Mouse (Mus musculus): ENCODE measurements at regions not wholly inside any gene's neighbourhood (a gene's known extent, or its start where the extent isn't known, plus 50 kb on each side); places are given as distances from the start of the nearest gene placed in this dataset.
"Not testable (repeated sequence)": the region's sequence is repeated elsewhere in the genome, so short reads cannot be mapped to it uniquely, and the experiment has no call there.

GRCm38 (mm10) chr3:80079801-80080418, 195.6 kb downstream of the Fam198b start:
- peak; percentile 36 for DNase-seq (ENCODE audit: low spot score)

DNA sequence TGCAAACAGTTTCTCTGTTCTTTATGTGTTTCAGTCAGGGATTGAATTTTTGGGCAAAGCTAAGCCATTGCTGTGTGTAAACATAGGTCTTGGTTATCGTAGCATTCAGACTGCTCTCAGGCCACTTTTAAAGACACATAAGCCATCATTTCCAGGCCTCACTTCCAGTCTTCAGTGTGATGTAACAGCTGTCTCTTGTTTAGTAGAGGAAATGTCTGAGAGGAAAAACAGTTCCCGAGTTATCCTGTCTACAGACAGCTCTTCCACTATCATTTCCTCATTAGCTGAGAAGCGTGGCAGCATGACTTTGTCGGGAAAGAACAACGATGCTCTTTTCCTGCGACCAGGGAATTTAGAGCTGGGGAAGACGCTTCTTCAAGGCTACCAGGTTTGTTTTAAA, 196.9 kb downstream of the Fam198b start:
- no peak for DNase-seq (ENCODE audit: low spot score)

DNA sequence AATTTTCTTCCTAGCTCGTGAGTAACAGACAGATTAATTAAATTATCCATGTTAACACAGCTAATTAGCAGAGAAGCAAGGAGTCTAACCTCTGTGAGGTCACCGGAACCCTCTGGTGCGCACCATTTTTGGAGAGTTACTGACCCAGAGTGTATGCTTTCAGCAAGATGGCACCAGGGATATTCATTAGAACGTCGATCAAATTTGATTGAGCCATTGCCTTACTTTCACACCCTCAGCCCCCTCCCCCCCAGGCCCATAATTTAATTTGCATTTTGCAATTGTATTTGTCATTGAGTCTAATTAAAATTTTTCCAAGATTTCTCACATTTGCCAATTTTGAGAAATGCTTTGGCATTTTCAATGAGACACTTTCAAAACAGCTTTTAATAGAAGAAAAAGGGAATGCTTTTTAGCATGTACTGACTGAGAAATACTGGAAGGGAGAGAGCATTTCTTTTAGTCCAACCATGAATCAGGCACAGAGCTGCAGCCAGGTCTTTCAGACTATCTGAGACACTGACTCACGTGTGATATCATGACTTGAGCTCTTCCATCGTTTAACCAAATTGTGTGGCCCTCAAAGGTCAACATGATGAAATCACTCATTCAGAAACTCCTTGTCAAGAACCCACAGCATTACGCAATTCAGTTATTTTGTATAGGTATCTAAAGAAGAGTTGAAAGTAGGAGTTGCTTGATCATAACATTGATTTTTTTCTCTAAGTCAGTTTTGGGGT, 198.6 kb downstream of the Fam198b start:
- DNase-seq (ENCODE audit: low spot score): no peak

DNA sequence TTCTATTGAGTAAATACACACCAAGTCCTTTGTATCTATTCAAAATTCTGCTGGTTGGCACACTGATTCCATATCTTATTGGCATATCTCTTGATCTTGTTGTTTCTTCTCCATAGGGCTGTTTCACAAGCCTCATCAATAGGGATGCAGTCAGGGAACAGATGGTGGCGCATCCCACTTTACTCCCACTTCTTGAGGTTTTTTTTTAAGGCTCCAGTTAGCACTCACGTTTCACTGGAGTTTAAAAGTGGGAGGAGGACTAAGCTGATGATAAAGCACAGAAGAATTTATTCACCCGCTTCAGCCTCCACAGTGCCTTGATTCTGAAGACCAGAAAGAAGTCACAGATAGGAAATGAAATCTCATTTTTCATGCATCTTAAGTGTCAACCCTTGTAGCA, 199.8 kb downstream of the Fam198b start:
- DNase-seq (ENCODE audit: low spot score): no peak

DNA sequence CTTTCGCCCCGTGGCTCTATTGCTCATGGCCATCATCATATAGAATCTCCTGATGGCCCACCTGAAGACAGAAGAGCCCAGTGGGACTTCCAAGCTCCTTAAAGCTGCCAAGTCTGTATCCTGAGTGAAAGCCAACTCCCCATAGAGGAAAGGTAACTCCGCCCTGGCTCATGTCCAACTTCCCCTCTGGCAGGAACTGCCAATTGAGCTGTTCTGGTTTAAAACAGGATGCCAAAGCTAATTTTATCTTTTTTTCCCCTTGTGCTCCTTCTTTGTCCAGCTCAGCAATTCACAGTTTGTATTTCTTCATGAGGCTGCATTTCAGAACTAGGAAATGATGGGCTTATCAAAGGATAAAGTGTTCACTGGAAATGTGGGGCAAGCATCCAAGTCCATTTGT, 215.3 kb downstream of the Fam198b start:
- DNase-seq (ENCODE audit: low spot score): no peak

DNA sequence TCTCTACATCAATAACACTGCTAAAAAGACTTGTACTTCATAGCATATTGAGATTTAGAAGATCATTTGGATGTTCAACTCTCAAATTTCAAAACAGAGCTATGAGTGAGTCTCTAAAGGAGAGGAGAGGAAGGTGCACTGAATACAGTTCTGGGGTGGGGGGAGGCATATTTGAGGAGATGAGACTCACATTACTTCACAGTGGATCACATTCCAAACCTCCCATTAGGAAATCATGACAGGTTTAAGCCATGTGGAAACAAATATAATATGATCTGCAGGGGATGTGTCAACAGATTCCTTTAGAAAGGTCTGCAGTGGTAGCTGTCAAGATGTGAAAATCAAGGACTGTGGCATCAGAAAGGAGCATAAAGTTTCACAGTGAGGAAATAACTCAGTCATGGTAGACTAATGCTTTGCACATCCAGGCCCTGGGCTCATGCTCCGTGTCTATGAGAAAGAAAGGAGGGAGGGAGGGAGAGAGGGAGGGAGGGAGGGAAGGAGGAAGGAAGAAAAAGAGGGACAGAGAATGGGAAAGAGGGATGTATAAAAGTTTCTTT, 235.9 kb downstream of the Fam198b start:
- no peak for DNase-seq (ENCODE audit: low spot score)

DNA sequence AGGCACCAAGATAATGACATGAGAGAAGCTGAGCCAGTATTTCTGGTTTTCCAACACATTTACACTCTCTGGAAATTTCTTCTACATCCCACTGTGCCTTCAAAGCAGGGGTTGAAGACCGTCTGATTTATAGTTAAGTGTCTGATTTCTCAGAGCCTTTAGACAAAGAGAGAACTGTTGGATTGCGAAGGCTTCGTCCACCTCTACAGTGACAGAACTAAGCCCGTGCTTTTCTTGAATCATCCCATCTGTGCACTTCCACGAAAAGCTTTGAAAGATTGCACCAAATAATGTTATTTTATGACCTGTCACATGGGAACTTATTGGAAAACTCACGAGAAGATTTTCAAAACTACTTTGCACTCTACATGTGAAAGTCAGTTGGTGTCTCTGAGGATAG, 239.3 kb downstream of the Fam198b start:
- no peak for DNase-seq (ENCODE audit: low spot score)

DNA sequence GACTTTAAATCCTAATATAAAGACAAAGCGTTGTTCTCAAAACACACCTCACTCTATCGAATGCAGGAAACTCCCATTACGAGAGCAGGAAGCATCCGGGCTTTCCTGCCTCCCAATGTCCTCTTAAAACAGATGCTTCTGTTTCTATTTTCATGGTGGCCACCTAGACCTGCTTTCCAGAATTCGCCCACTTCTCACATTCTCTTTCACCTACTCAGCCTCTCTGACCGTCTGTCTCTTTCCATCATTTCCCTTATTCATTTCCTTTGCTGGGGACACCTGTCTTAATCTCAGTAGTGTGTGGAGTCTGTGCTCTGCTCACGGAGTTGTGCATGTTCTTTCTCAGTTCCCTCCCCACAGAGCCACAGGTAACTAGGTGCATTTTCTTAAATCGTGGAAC, 240.3 kb downstream of the Fam198b start:
- DNase-seq (ENCODE audit: low spot score): no peak

GRCm38 (mm10) chr3:80141697-80142096, 257.4 kb downstream of the Fam198b start:
- no peak for DNase-seq (ENCODE audit: low spot score)

DNA sequence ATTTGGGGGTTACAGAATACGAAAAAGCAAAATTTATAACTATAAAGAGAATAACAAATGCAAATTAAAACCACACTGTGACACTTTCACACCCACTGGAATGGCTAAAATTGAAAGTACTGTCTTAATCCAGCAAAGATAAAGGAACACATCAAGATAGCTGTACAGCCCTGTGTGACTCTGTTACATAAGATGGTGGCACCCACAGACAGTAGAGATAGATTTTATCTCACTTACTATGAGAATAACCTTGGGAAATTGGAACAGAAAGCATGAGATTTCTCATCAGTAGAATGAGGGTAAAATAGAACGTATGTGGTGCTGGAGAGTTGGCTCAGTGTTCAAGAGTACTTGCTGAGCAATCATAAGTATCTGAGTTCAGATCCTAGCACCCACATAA, 276.1 kb downstream of the Fam198b start:
- no peak for DNase-seq (ENCODE audit: low spot score)

DNA sequence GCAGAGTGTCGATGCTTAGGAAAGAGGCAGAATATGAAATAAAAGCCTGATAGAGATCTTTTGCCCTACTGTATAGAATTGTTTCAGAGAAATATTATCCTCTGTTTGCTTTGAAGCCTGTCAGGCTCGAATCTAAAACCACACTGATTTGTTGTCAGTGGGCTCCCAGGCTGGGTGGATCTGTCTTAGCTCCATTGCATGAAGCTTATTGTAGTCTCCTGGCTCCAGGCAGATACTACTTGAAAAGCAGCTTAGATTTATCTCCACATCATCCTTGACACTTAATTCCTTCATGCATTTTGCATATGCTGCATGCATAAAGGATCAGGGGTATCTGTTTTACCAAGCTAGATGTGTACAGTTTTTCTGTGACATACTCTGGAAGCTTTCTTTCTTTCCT, 297.4 kb downstream of the Fam198b start:
- DNase-seq (ENCODE audit: low spot score): no peak

DNA sequence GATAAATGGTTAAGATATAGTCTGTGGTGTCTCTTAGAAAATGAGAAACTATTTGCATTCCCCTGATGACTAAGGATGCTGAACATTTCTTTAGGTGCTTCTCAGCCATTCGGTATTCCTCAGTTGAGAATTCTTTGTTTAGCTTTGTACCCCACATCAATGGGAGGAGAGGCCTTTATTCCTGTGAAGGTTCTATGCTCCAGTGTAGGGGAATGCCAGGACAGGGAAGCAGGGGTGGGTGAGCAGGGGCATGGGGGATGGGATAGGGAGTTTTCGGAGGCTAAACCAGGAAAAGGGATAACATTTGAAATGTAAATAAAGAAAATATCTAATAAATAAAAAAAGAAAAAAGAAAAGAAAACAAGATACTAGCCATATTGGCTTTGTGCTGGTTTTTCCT, 297.8 kb downstream of the Fam198b start:
- DNase-seq (ENCODE audit: low spot score): not testable (repeated sequence)

- DNase-seq (ENCODE audit: low spot score): no peak
These were observed 303.1 kb downstream of the Fam198b start for GRCm38 (mm10) chr3:80187406-80187805.

DNA sequence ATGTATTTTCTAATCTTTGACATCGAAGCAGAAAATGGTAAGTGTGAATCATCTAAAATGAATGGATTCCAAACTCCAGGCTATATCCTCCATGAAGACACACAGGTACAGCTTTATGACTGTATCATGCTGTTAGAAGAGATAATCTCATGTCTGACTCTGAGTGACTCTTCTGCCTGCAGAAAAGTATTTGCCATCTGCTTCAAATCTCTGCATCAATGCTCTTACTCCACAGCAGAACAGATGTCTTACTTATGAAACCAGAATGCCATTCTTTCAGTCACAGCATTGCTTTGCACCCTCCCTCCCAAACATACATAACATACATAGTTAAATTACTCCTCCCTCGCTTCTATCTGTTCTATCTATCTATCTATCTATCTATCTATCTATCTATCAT, 316.6 kb downstream of the Fam198b start:
- DNase-seq (ENCODE audit: low spot score): no peak

DNA sequence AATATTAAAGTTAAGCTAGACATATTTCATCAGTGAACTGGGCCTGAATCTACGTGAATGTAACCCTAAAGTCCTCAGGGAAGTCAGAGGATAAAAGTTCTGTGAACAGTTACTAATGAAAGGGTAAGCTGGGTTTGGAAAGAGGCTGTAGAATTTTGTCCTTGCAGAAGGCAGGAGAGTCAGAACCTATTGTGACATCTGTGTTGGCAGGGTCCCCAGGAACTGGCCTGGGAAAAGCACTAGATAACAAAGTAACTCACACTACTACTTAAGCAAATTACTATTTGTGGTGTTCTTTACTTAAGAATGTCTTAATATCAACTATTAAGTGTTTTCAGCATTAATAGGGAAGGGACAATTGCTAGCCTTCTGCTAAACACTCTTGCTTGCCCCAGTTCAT, 320.5 kb downstream of the Fam198b start:
- no peak for DNase-seq (ENCODE audit: low spot score)

DNA sequence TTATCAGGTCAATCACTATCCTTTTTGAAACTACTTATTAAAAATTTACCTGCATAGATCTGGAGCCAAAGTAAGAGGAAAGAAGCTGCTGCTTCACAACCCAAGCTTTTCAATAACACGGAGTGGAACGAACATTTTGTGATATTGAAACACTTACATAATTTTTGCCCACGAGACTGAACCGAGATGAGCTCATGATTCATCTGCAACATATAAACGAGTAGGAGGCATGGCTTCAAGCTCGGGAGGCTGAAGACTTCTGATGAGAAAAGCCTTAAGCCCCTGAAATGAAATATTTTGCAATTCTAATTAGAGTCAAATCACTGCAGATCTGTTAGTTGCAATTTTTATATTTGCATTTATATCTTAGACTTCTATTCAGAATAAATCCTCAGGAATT, 321.0 kb downstream of the Fam198b start:
- no peak for DNase-seq (ENCODE audit: low spot score)

- no peak for DNase-seq (ENCODE audit: low spot score)
These were observed 322.7 kb downstream of the Fam198b start for GRCm38 (mm10) chr3:80207022-80207421.

DNA sequence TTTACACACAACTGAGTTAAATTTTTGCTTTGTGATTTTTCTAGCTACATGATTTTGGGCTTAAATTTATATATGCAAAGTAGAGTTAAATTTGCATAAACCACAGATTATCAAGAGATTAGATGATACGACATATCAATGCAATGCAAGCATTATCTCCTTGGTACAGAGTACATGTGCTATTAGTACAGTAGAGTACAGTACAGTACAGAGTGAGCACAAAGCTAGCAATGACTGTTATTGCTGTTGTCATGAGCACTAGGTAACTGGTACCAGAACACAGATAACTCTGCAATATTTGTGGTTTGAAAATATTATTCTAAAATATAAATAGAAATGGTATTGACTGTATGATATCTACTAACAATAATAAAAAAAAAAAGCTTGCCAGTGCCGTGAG, 323.7 kb downstream of the Fam198b start:
- DNase-seq (ENCODE audit: low spot score): no peak

- no peak for DNase-seq (ENCODE audit: low spot score)
These were observed 325.3 kb downstream of the Fam198b start for GRCm38 (mm10) chr3:80209596-80209995.

DNA sequence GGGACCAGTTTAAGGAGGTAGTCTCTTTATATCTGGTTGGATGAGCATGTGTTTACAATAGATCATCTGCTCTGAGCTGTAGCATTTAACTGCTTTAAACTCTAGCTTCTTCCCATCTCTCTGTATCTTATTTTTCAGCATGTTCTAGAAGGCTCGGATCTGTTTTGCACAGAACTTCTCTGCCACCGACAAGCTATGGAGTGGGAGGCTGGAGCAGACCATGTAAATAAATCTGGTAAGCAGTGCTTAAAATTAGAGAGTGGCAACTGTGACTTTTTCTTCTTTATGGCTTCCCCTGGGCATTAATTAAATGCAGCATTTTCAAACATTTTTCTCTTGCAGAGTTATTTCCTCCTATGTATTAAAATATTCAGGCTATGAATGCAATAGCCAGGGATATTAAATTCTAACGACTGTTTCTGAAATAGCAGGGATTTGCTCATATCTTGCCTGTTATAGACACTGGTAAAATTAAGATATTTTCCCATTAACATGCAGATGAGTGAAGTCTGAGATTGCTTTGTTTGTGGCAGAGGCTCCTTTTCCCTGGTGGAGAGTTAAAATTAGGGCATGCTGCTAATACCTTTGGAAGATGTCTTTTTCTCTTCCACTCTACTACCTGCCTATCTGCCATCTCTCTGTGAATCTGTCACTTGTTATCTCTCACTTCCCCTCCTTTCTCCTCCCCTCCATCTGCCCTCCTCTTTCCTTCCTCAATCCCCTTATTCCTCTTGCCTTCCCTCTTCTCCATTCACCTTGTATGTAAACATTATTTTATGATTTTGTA, 327.2 kb downstream of the Fam198b start:
- DNase-seq (ENCODE audit: low spot score): no peak

DNA sequence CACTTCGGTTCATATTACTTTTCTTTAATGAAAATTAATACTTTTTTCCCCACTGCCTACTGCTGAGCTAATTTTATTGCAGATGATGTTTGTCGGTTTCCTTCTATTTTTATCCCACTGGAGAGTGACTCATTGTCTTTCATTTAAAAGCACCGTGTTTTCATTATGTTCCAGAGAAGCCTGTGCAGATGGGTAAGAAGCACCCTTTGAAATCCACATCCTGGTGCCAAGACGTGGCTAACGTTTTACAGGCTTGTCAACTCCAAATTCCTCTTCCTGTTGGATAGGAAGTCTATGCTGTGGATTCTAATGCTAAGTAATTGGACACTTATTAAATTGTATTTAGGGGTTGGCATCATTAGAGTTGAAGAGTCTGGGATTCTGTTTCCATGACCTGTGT, 364.3 kb downstream of the Fam198b start:
- DNase-seq (ENCODE audit: low spot score): no peak

DNA sequence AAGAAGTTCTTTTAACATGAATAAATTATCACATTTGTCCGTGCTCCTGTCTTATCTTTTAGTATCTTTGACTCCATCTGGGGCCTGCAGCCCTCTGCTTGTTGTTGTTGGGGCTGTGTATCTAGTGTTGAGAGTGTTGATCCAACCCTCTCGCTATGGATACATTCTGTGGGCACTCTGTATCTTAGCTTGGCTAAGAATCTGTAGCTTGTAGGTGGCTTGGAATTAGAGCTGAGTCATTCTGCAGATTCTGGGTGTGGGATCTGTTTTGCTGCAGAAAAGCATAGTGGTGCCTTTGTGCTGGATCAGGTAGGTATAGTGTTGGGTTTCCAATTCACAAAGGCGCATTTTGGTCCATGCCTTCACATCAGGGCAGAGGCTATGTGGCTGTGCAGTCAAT, 365.6 kb downstream of the Fam198b start:
- no peak for DNase-seq (ENCODE audit: low spot score)

DNA sequence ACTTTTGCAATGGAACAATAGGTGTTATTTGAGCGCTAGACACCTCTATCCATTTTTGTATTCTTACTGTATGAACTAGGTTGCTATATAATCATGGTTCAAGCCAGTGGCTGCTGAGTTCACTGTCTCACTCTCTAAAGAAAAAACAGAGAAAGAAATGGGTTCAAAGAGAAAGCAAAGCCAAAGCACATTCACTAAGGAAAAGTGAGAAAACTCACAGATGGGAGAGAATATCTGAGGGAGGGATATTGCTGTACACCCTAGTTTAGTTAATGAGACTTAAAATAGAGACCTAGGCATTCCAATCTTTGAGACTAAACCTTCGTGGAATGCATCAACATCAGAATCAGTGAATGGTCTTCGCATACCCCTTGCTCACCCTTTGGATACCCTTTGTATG, 371.0 kb downstream of the Fam198b start:
- no peak for DNase-seq (ENCODE audit: low spot score)

All from testis, postnatal 14 days (tissue).